Mouse (Mus musculus) bone marrow, adult 2 months (tissue): ENCODE data around the gene Ormdl1.

ENCODE experiments used
- CTCF ChIP-seq: fragments of 200-500 bp; IDR thresholded peaks from 2 replicates; pipeline ENCODE4 v1.5.1; 2011; ENCODE audit warnings: low read length, control low read depth; ENCODE audit not compliant: control insufficient read depth, insufficient read depth
- POLR2A ChIP-seq: fragments of 200-500 bp; IDR thresholded peaks from 2 replicates; pipeline ENCODE4 v1.6.1; 2011; ENCODE audit warnings: low read depth, mild to moderate bottlenecking, control low read depth, low read length, borderline replicate concordance; ENCODE audit not compliant: control insufficient read depth

DNA sequence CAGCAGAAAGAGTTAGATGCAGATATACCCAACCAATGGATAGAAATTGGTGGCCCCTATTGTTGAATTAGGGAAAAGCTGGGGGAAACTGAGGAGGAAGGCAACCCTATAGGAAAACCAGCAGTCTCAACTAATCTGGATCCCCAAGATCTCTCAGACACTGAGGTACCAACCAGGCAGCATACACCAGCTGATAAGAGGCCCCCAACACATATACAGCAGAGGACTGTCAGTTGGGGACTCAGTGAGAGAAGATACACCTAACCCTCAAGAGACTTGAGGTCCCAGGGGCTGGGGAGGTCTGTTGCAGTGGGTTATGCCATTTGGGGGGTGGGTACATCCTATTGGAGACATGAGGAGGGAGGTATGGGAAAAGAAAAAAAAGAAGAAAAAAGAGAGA lies 38.6 kb downstream of the Ormdl1 start:
- TF ChIP-seq POLR2A: no peak
- no peak for TF ChIP-seq CTCF
